Mouse (Mus musculus) embryonic facial prominence, embryonic 11.5 days (tissue): ENCODE results near the gene Dytn. TPM values are rescaled to one million over a fixed set of nuclear protein-coding genes. Genes with fewer than 3 reads are reported as not detected.

Experiments
- ATAC-seq: fragments of 200-750 bp; cut with Nextera tagmentation; replicated peaks from 2 replicates; pipeline ENCODE4 v1.8.0; 2017; ENCODE audit warnings: low read depth; ENCODE audit not compliant: insufficient number of reproducible peaks, low FRiP score, low TSS enrichment
- DNase-seq: peaks from one replicate; pipeline ENCODE4 v3.0.0-alpha.2; 2015; ENCODE audit warnings: low spot score
- H3K27ac ChIP-seq: fragments of 300-500 bp; sonication (generic); replicated peaks from 2 replicates; pipeline ENCODE4 v1.5.1; 2014; ENCODE audit warnings: mild to moderate bottlenecking, low read depth, low read length, control low read depth
- H3K27me3 ChIP-seq: fragments of 300-500 bp; sonication (generic); 2 replicates; pipeline ENCODE4 v1.6.1; 2014; ENCODE audit warnings: mild to moderate bottlenecking, low read length, moderate library complexity, mixed read lengths; ENCODE audit not compliant: control insufficient read depth, insufficient read depth
- H3K36me3 ChIP-seq: fragments of 300-500 bp; sonication (generic); replicated peaks from 2 replicates; pipeline ENCODE4 v1.6.1; 2014; ENCODE audit warnings: low read depth, mild to moderate bottlenecking, low read length, moderate library complexity, mixed read lengths; ENCODE audit not compliant: control insufficient read depth, insufficient read depth
- H3K4me1 ChIP-seq: fragments of 300-500 bp; sonication (generic); 2 replicates; pipeline ENCODE4 v1.6.1; 2014; ENCODE audit warnings: low read length, mixed read lengths; ENCODE audit not compliant: control insufficient read depth, insufficient read depth
- H3K4me2 ChIP-seq: fragments of 300-500 bp; sonication (generic); 2 replicates; pipeline ENCODE4 v1.6.1; 2014; ENCODE audit warnings: low read depth, mild to moderate bottlenecking, control low read depth, low read length, moderate library complexity
- H3K4me3 ChIP-seq: fragments of 300-500 bp; sonication (generic); 2 replicates; pipeline ENCODE4 v1.5.1; 2014; ENCODE audit warnings: low read depth, low read length, control low read depth
- H3K9ac ChIP-seq: fragments of 300-500 bp; sonication (generic); replicated peaks from 2 replicates; pipeline ENCODE4 v1.6.1; 2014; ENCODE audit warnings: mild to moderate bottlenecking, control low read depth, low read length
- H3K9me3 ChIP-seq: fragments of 300-500 bp; sonication (generic); replicated peaks from 2 replicates; pipeline ENCODE4 v1.6.1; 2016; ENCODE audit warnings: mild to moderate bottlenecking, low read length, inconsistent platforms, mixed read lengths; ENCODE audit not compliant: control insufficient read depth
- WGBS: fragments of 180-500 bp; shearing (Covaris S2); extraction: QIAGEN DNeasy Blood & Tissue Kit; methylation state at CpG from one replicate; pipeline ENCODE4 v1.1.7; 2014; 5-methylcytosine and 5-hydroxymethylcytosine counted together
- polyA plus RNA-seq: library from polyadenylated mRNA; unstranded; fragments of >200 nt; fragmentation: Nextera tagmentation; extraction: Ambion mirVana; gene quantifications from 2 replicates; pipeline ENCODE4 v1.2.1, GENCODE M21; 2014

The Dytn gene
- 0.07 TPM in 1 of 2 replicates, not detected in the other for polyA plus RNA-seq

- ATAC-seq (no peak), DNase-seq (no peak)
- 92% methylated on average over 4 of the region's 4 CpGs for WGBS
- no peak within 1 kb of the TSS for H3K4me2 ChIP-seq
- no peaks in the 10 kb centered on the region for H3K27me3 ChIP-seq
- H3K9me3 ChIP-seq = no peaks in the 10 kb centered on the region
- no peak within 1 kb of the TSS for H3K9ac ChIP-seq
- H3K36me3 ChIP-seq = no peaks in the 10 kb centered on the region
- H3K4me3 ChIP-seq = no peak within 1 kb of the TSS
- H3K4me1 ChIP-seq = no peaks in the 10 kb centered on the region
- H3K27ac ChIP-seq = no peak within 1 kb of the TSS
These were observed at the start of gene Dytn for GRCm38 (mm10) chr1:63686827-63687226. Gene Dytn (minus strand): TSS chr1:63686927.

- under 1% methylated on average over 31 of the region's 31 CpGs for WGBS
- peak within 1 kb of the TSS; percentile 50 for H3K4me2 ChIP-seq
- H3K36me3 ChIP-seq = no peaks in the 10 kb centered on the region
- peak; percentile 91 for ATAC-seq
- peak; percentile 95 for DNase-seq
- H3K27me3 ChIP-seq = no peaks in the 10 kb centered on the region
- H3K27ac ChIP-seq = no peak within 1 kb of the TSS
- H3K9ac ChIP-seq = peak within 1 kb of the TSS; percentile 49
- peak within 1 kb of the TSS; percentile 52 for H3K4me3 ChIP-seq
- H3K4me1 ChIP-seq = no peaks in the 10 kb centered on the region
- no peaks in the 10 kb centered on the region for H3K9me3 ChIP-seq
These were observed 43.6 kb upstream of the Dytn start, which contains the start of the genes Mdh1b and Fastkd2 for GRCm38 (mm10) chr1:63730240-63730771. Gene Mdh1b (minus strand): TSS chr1:63730318. Gene Fastkd2 (plus strand): TSS chr1:63730614.

GRCm38 (mm10) chr1:63729796-63730195, 43.1 kb upstream of the Dytn start:
- Histone ChIP-seq H3K9me3 (no peaks in the 10 kb centered on the region), H3K4me2 (peak overlapping the region; percentile 50), H3K4me1 (no peaks in the 10 kb centered on the region), H3K27me3 (no peaks in the 10 kb centered on the region), H3K4me3 (peak overlapping the region; percentile 52), H3K27ac (no peak overlapping the region), H3K36me3 (no peaks in the 10 kb centered on the region), H3K9ac (peak overlapping the region; percentile 19; the same call in 1 of the 2 replicates)
- no peak for DNase-seq
- ATAC-seq = 0 out of 2 replicates have a peak, but pooled peaks have one; percentile 29
- 46% methylated on average over 8 of the region's 8 CpGs for WGBS

- no peak overlapping the region for H3K4me2 ChIP-seq
- no peak overlapping the region for H3K4me3 ChIP-seq
- no peaks in the 10 kb centered on the region for H3K27me3 ChIP-seq
- H3K27ac ChIP-seq = no peak overlapping the region
- WGBS = 86% methylated on average over 7 of the region's 7 CpGs
- no peak overlapping the region for H3K9ac ChIP-seq
- no peaks in the 10 kb centered on the region for H3K4me1 ChIP-seq
- no peaks in the 10 kb centered on the region for H3K36me3 ChIP-seq
- H3K9me3 ChIP-seq = no peaks in the 10 kb centered on the region
- DNase-seq (no peak), ATAC-seq (no peak)
These were observed 33.4 kb upstream of the Dytn start for GRCm38 (mm10) chr1:63720161-63720560.

GRCm38 (mm10) chr1:63708876-63709275, 22.1 kb upstream of the Dytn start:
- Histone ChIP-seq H3K36me3 (no peaks in the 10 kb centered on the region), H3K9ac (no peak overlapping the region), H3K4me3 (no peak overlapping the region), H3K27ac (no peak overlapping the region), H3K4me1 (no peaks in the 10 kb centered on the region), H3K9me3 (no peaks in the 10 kb centered on the region), H3K4me2 (no peak overlapping the region), H3K27me3 (no peaks in the 10 kb centered on the region)
- 59% methylated on average over 3 of the region's 3 CpGs for WGBS
- no peak for DNase-seq
- ATAC-seq = no peak

- Histone ChIP-seq H3K27ac (no peak overlapping the region), H3K9ac (no peak overlapping the region), H3K4me2 (no peak overlapping the region), H3K9me3 (no peaks in the 10 kb centered on the region), H3K4me1 (no peaks in the 10 kb centered on the region), H3K36me3 (no peaks in the 10 kb centered on the region), H3K27me3 (no peaks in the 10 kb centered on the region), H3K4me3 (no peak overlapping the region)
- DNase-seq (no peak), ATAC-seq (no peak)
- 78% methylated on average over 5 of the region's 5 CpGs for WGBS
These were observed 19.0 kb upstream of the Dytn start for GRCm38 (mm10) chr1:63705733-63706132.

- no peak overlapping the region for H3K4me2 ChIP-seq
- WGBS = 77% methylated on average over 3 of the region's 3 CpGs
- H3K9ac ChIP-seq = no peak overlapping the region
- H3K27me3 ChIP-seq = no peaks in the 10 kb centered on the region
- H3K4me3 ChIP-seq = no peak overlapping the region
- no peaks in the 10 kb centered on the region for H3K9me3 ChIP-seq
- H3K36me3 ChIP-seq = no peaks in the 10 kb centered on the region
- ATAC-seq (no peak), DNase-seq (no peak)
- H3K27ac ChIP-seq = no peak overlapping the region
- no peaks in the 10 kb centered on the region for H3K4me1 ChIP-seq
These were observed 10.1 kb upstream of the Dytn start for GRCm38 (mm10) chr1:63696861-63697260.

GRCm38 (mm10) chr1:63675975-63676374, 10.8 kb downstream of the Dytn start:
- WGBS = 90% methylated on average over 3 of the region's 3 CpGs
- H3K4me2 ChIP-seq = no peak overlapping the region
- no peak overlapping the region for H3K9ac ChIP-seq
- ATAC-seq (no peak), DNase-seq (no peak)
- H3K27me3 ChIP-seq = no peaks in the 10 kb centered on the region
- H3K27ac ChIP-seq = no peak overlapping the region
- H3K4me1 ChIP-seq = no peaks in the 10 kb centered on the region
- no peaks in the 10 kb centered on the region for H3K36me3 ChIP-seq
- no peak overlapping the region for H3K4me3 ChIP-seq
- H3K9me3 ChIP-seq = no peaks in the 10 kb centered on the region
